ENCODE assay signal across 7 mouse cellular contexts in the genomic region with DNA sequence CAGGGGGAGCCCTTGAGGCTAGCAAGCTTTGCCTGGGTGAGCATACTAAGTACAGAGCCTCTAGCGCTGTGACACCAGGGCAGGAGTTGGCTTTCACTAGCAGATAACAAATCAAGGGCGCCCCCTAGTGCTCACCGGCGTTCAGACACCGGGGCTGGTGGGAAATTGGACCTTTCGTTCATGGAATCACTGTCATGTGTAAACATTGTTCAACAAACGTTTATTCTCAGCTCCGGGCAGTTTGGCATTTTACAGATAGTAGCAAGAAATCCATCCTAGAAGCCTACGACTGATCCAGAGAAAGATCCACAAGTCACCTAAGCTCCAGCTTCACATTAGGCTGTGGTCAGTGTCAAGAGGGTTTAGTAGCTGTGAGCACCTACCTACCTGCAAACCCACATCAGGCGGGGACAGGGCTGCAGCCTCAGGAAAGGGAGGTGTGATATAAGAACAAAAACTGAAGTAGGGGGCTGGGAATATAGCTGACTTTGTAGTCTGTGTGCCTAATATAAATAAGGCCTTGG. TPM values are rescaled to one million over a fixed set of nuclear protein-coding genes. Genes with fewer than 3 reads are reported as not detected.
DNase-seq lines count a peak whose midpoint lies in the region; ATAC-seq lines count a peak whose summit lies in the region.

No protein-coding gene starts in this region.

- no peaks in the 10 kb centered on the region for H3K27me3 ChIP-seq in intestine, embryonic 16.5 days (replicated peaks; ENCODE audit: control insufficient read depth, insufficient read depth, low read length)
- H3K27me3 ChIP-seq in midbrain, embryonic 11.5 days (ENCODE audit: control insufficient read depth, insufficient read depth, low read length), result no peaks in the 10 kb centered on the region

- no peaks in the 10 kb centered on the region for H3K36me3 ChIP-seq in intestine, embryonic 16.5 days (ENCODE audit: control insufficient read depth, insufficient read depth, low read length)
- no peaks in the 10 kb centered on the region for H3K36me3 ChIP-seq in midbrain, embryonic 11.5 days (ENCODE audit: control insufficient read depth, insufficient read depth, low read length)

- peak; percentile 92 for ATAC-seq in intestine, embryonic 16.5 days
- ATAC-seq in midbrain, embryonic 11.5 days (ENCODE audit: low FRiP score), result peak; percentile 88

- H3K9ac ChIP-seq in intestine, embryonic 16.5 days (ENCODE audit: low read depth, low read length), result no peak overlapping the region
- no peak overlapping the region for H3K9ac ChIP-seq in midbrain, embryonic 11.5 days (ENCODE audit: low read length)

- no peaks in the 10 kb centered on the region for H3K9me3 ChIP-seq in intestine, embryonic 16.5 days (ENCODE audit: control insufficient read depth, low read length)
- H3K9me3 ChIP-seq in midbrain, embryonic 11.5 days (ENCODE audit: control insufficient read depth, low read length), result no peaks in the 10 kb centered on the region

- H3K4me2 ChIP-seq in intestine, embryonic 16.5 days (ENCODE audit: low read depth, low read length), result no peak overlapping the region
- no peak overlapping the region for H3K4me2 ChIP-seq in midbrain, embryonic 11.5 days

- no peak overlapping the region for H3K27ac ChIP-seq in intestine, embryonic 16.5 days (ENCODE audit: low read length)
- no peak overlapping the region for H3K27ac ChIP-seq in midbrain, embryonic 11.5 days (ENCODE audit: low read depth, low read length)

- DNase-seq in adrenal gland, adult 8-10 months, result peak; percentile 91
- peak; percentile 94 for DNase-seq in embryo, embryonic 9.5 days (ENCODE audit: extremely low spot score)
- peak; percentile 94 to 96 for DNase-seq in gastrocnemius, postnatal 4 days (ENCODE audit: low spot score in 2 of 2)
- peak; percentile 91 to 96 for DNase-seq in left cerebral cortex, postnatal 25 days (ENCODE audit: low spot score in 2 of 2)
- DNase-seq in midbrain, embryonic 11.5 days (ENCODE audit: low spot score, missing footprints), result peak; percentile 100
- peak; percentile 96 for DNase-seq in skeletal muscle tissue, adult 2 months (ENCODE audit: low read depth, low spot score)

- 7% methylated on average over 10 of the region's 10 CpGs for WGBS in intestine, embryonic 16.5 days
- WGBS in midbrain, embryonic 11.5 days, result 13% methylated on average over 10 of the region's 10 CpGs

- intact Hi-C loops in left cerebral cortex, postnatal 25 days (cut with DNase I), result loop anchor here (2.0 to 5.0 kb wide), 2 partner anchors 43 to 598 kb away; a partner anchor contains a TSS

- H3K4me3 ChIP-seq in intestine, embryonic 16.5 days (ENCODE audit: low read length), result no peak overlapping the region
- H3K4me3 ChIP-seq in midbrain, embryonic 11.5 days (ENCODE audit: low read depth, low read length), result no peak overlapping the region

- no peaks in the 10 kb centered on the region for H3K4me1 ChIP-seq in intestine, embryonic 16.5 days (ENCODE audit: control insufficient read depth, insufficient read depth, low read length)
- 0 out of 2 replicates have a peak, but pooled peaks cover 4% of the 10 kb centered on the region for H3K4me1 ChIP-seq in midbrain, embryonic 11.5 days (ENCODE audit: control insufficient read depth, insufficient read depth, low read length)

RNA-seq across cellular contexts. Expression of a gene that starts 44.7 kb away (rescaled TPM):
- total RNA-seq in adrenal gland, adult 8-10 months (2022), result 10 to 100 TPM; 27.2 to 39.4 (median 33.3) TPM
- total RNA-seq in gastrocnemius, postnatal 4 days (2021), result 10 to 100 TPM; 18.7 to 20.9 TPM
- polyA plus RNA-seq in intestine, embryonic 16.5 days (2015; fragmentation: Nextera tagmentation; extraction: Ambion mirVana), result 20.5 and 20.9 TPM in 2 replicates
- 1 to 10 TPM; 5.7 to 8.4 TPM for total RNA-seq in left cerebral cortex, postnatal 25 days (2021)
- 9.6 and 10.7 TPM in 2 replicates for polyA plus RNA-seq in midbrain, embryonic 11.5 days (2014; fragmentation: Nextera tagmentation; extraction: Ambion mirVana)
